In genomic region chr3:27689149-27689865, GRCm38 (mm10) we compare ENCODE assay signal across 9 mouse cellular contexts. TPM values are rescaled to one million over a fixed set of nuclear protein-coding genes. Genes with fewer than 3 reads are reported as not detected.
A peak's percentile ranks its signal among the peaks of the same experiment; 100 is the strongest.
DNase-seq lines count a peak whose midpoint lies in the region; ATAC-seq and TF ChIP-seq lines count a peak whose summit lies in the region.
"Had no signal": no experiment of that assay in that cellular context is flagged by ENCODE, and none has a peak within 500 bp of the region (broad histone marks: within the 10 kb centered on the region; RNA-seq: fewer than 3 reads in every experiment).

No protein-coding gene starts in this region.

- TF ChIP-seq CTCF in kidney, adult 2 months (conservative IDR thresholded peaks at IDR 0.05; ENCODE audit: insufficient read depth, insufficient read length, low read depth, low read length), result no peak

- peak overlapping the region; percentile 8; the same call in 1 of the 2 replicates for H3K27ac ChIP-seq in kidney, adult 2 months (ENCODE audit: insufficient read depth, low read depth, low read length)
- no peak overlapping the region; the same call in 1 of the 2 replicates for H3K27ac ChIP-seq in kidney, embryonic 14.5 days (ENCODE audit: low read depth, low read length)

- H3K4me2 ChIP-seq in kidney, embryonic 14.5 days (replicated peaks; ENCODE audit: low read depth, low read length), result no peak overlapping the region

- H3K36me3 ChIP-seq in kidney, adult 2 months (ENCODE audit: control insufficient read depth, insufficient read depth, low read length), result no peaks in the 10 kb centered on the region
- no peaks in the 10 kb centered on the region for H3K36me3 ChIP-seq in kidney, embryonic 14.5 days (ENCODE audit: control insufficient read depth, insufficient read depth, low read length)
- H3K36me3 ChIP-seq in megakaryocyte, embryonic 14.5 days (replicated peaks; ENCODE audit: low read length), result no peaks in the 10 kb centered on the region

- H3K4me1 ChIP-seq in kidney, adult 2 months (ENCODE audit: control insufficient read depth, insufficient read depth, low read length), result peaks cover 35% of the 10 kb centered on the region
- peaks cover 32% of the 10 kb centered on the region for H3K4me1 ChIP-seq in kidney, embryonic 14.5 days (ENCODE audit: control insufficient read depth, insufficient read depth, low read length)
- no peaks in the 10 kb centered on the region for H3K4me1 ChIP-seq in megakaryocyte, embryonic 14.5 days

- no peaks in the 10 kb centered on the region; the same call in 1 of the 2 replicates for H3K9me3 ChIP-seq in kidney, embryonic 14.5 days (ENCODE audit: control insufficient read depth, low read length)
- H3K9me3 ChIP-seq in megakaryocyte, embryonic 14.5 days, result peaks cover 8% of the 10 kb centered on the region; the same call in 1 of the 2 replicates

- no peak for TF ChIP-seq POLR2A in kidney, adult 2 months (IDR thresholded peaks at IDR 0.05; ENCODE audit: low read depth, low read length)

- no peaks in the 10 kb centered on the region for H3K27me3 ChIP-seq in kidney, adult 2 months (replicated peaks; ENCODE audit: control insufficient read depth, insufficient read depth, low read length)
- no peaks in the 10 kb centered on the region for H3K27me3 ChIP-seq in kidney, embryonic 14.5 days (ENCODE audit: control insufficient read depth, insufficient read depth, low read length)
- H3K27me3 ChIP-seq in megakaryocyte, embryonic 14.5 days (replicated peaks), result no peaks in the 10 kb centered on the region

- H3K9ac ChIP-seq in kidney, embryonic 14.5 days (ENCODE audit: low read depth, low read length), result no peak overlapping the region

- no peak overlapping the region for H3K4me3 ChIP-seq in kidney, adult 2 months (ENCODE audit: insufficient read depth, low read depth, low read length)
- no peak overlapping the region for H3K4me3 ChIP-seq in kidney, embryonic 14.5 days (ENCODE audit: low read length)
- peak overlapping the region; percentile 47 for H3K4me3 ChIP-seq in megakaryocyte, embryonic 14.5 days (replicated peaks)
- H3K4me3 ChIP-seq: erythroblast, embryonic 14.5 days had no signal

- DNase-seq in kidney, adult 2 months, result peak; percentile 74
- peak; percentile 86 for DNase-seq in adrenal gland, postnatal 14 days
- peak; percentile 42 for DNase-seq in gastrocnemius, postnatal 25 days
- DNase-seq in kidney, postnatal 10 days, result peak; percentile 82

- no peak for ATAC-seq in kidney, embryonic 14.5 days (ENCODE audit: low FRiP score, low TSS enrichment)
- no peak for ATAC-seq in erythroid progenitor cell, adult 5-6 weeks (replicated peaks; ENCODE audit: low FRiP score, poor library complexity, severe bottlenecking)
- no peak for ATAC-seq in activated CD4-positive, CD25-positive, alpha-beta regulatory T cell, adult 4 months

- 48% methylated on average over 12 of the region's 12 CpGs for WGBS in kidney, adult 2 months
- WGBS in kidney, embryonic 14.5 days, result 69% methylated on average over 12 of the region's 12 CpGs

RNA-seq across cellular contexts. Expression of gene Fndc3b, which starts 21.8 kb away (rescaled TPM):
- 12.1 and 14.2 TPM in 2 replicates for polyA plus RNA-seq in kidney, adult 2 months (2012; rRNA removed)
- polyA plus RNA-seq in kidney, embryonic 14.5 days (2014; fragmentation: Nextera tagmentation; extraction: Ambion mirVana), result 18.5 and 28.7 TPM in 2 replicates
- total RNA-seq in adrenal gland, postnatal 14 days (2021), result 105 and 107 TPM in 2 replicates
- total RNA-seq in gastrocnemius, postnatal 25 days (2021), result 10 to 100 TPM; 20.6 to 22.0 TPM
- 0.78 TPM in 1 of 2 replicates, not detected in the other for polyA plus RNA-seq in megakaryocyte, embryonic 14.5 days (2012; ENCODE audit: insufficient read depth, low replicate concordance)
- total RNA-seq in erythroid progenitor cell, adult 5-6 weeks (2015; ENCODE audit: low replicate concordance), result 1.3 and 1.4 TPM in 2 replicates
- total RNA-seq in erythroid progenitor cell, adult 5-6 weeks (2017; ENCODE audit: low replicate concordance), result 1.3 and 1.8 TPM in 2 replicates
- polyA plus RNA-seq in activated CD4-positive, CD25-positive, alpha-beta regulatory T cell, adult 4 months (2017; shearing (Covaris generic)), result under 1 TPM; 0.17 to 0.81 TPM
